27 mouse cellular contexts compared by ENCODE assay signal in genomic region chr11:119217861-119218260, GRCm38 (mm10). TPM values are rescaled to one million over a fixed set of nuclear protein-coding genes. Genes with fewer than 3 reads are reported as not detected.
"Had no signal": no experiment of that assay in that cellular context is flagged by ENCODE, and none has a peak within 500 bp of the region (broad histone marks: within the 10 kb centered on the region; RNA-seq: fewer than 3 reads in every experiment).

No protein-coding gene starts in this region.

- DNase-seq: cerebellum, adult 2 months; cerebellum, adult 8-10 months; cerebellum, adult 9-11 months; cerebellum, postnatal 10 days; cerebellum, postnatal 25 days; cerebellum, postnatal 36 days; embryo, embryonic 11 days; forebrain, postnatal 0 days; gastrocnemius, adult 2 months; gastrocnemius, postnatal 10 days; gastrocnemius, postnatal 14 days; gastrocnemius, postnatal 25 days; gastrocnemius, postnatal 36 days; heart, adult 11 months; heart, adult 18-20 months; heart, adult 2 months had no signal

- H3K27ac ChIP-seq: embryonic facial prominence, embryonic 10.5 days; embryonic facial prominence, embryonic 12.5 days; embryonic facial prominence, embryonic 13.5 days; embryonic facial prominence, embryonic 15.5 days; forebrain, embryonic 10.5 days; forebrain, embryonic 12.5 days; forebrain, embryonic 13.5 days; forebrain, embryonic 15.5 days; gastrocnemius, adult 2 months; heart, adult 2 months had no signal

- H3K4me3 ChIP-seq: embryonic facial prominence, embryonic 10.5 days; embryonic facial prominence, embryonic 12.5 days; embryonic facial prominence, embryonic 13.5 days; embryonic facial prominence, embryonic 15.5 days; erythroblast, embryonic 14.5 days; forebrain, embryonic 10.5 days; forebrain, embryonic 12.5 days; forebrain, embryonic 13.5 days; forebrain, embryonic 15.5 days; gastrocnemius, adult 2 months; heart, adult 2 months had no signal

- ATAC-seq: forebrain, embryonic 13.5 days; forebrain, embryonic 14.5 days; forebrain, embryonic 15.5 days; forebrain, embryonic 16.5 days; forebrain, postnatal 0 days had no signal

- H3K36me3 ChIP-seq: embryonic facial prominence, embryonic 15.5 days; forebrain, embryonic 15.5 days had no signal

- H3K9ac ChIP-seq: embryonic facial prominence, embryonic 12.5 days; embryonic facial prominence, embryonic 13.5 days; embryonic facial prominence, embryonic 15.5 days; forebrain, embryonic 12.5 days; forebrain, embryonic 13.5 days; forebrain, embryonic 15.5 days; forebrain, postnatal 0 days had no signal

- H3K9me3 ChIP-seq: embryonic facial prominence, embryonic 10.5 days; embryonic facial prominence, embryonic 12.5 days; embryonic facial prominence, embryonic 13.5 days; embryonic facial prominence, embryonic 15.5 days; forebrain, embryonic 10.5 days; forebrain, embryonic 12.5 days; forebrain, embryonic 13.5 days; forebrain, embryonic 15.5 days had no signal

- H3K4me2 ChIP-seq: embryonic facial prominence, embryonic 12.5 days; embryonic facial prominence, embryonic 13.5 days; embryonic facial prominence, embryonic 15.5 days; forebrain, embryonic 12.5 days; forebrain, embryonic 13.5 days; forebrain, embryonic 15.5 days had no signal

- H3K27me3 ChIP-seq: embryonic facial prominence, embryonic 12.5 days; embryonic facial prominence, embryonic 13.5 days; forebrain, embryonic 12.5 days; forebrain, embryonic 13.5 days; forebrain, embryonic 15.5 days had no signal

RNA-seq across cellular contexts. Expression of gene Ccdc40, which starts 10.5 kb away (rescaled TPM):
- total RNA-seq: gastrocnemius, adult 2 months; gastrocnemius, postnatal 14 days; gastrocnemius, postnatal 36 days had no signal
